Mouse (Mus musculus): ENCODE data around the gene Rock2. TPM values are rescaled to one million over a fixed set of nuclear protein-coding genes. Genes with fewer than 3 reads are reported as not detected.
"Not testable (repeated sequence)": the region's sequence is repeated elsewhere in the genome, so short reads cannot be mapped to it uniquely, and the experiment has no call there.

Rock2 gene
- polyA plus RNA-seq, 1 experiment from 2014 or later, result 13.5 TPM

DNA sequence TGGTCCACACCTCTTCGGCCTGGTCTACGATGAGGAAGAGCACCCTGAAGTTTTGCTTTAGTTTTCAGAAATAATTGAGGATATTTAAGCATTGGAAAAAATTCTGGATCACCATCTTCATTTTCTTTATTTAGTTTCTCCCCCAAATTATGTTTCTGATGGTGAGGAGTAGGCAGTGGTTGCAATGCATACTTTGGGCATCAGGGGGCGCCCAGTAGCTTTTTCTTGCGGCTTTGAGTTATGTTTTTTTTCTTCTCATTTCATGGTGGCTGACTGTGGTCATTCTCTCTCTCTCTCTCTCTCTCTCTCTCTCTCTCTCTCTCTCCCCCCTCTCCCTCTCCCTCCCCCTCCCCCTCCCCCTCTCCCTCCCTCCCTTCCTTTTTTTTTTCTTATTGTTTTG lies 123.8 kb downstream of the Rock2 start:
- Histone ChIP-seq H3K9ac (no peak overlapping the region), H3K4me3 (no peak overlapping the region), H3K9me3 (replicated peaks) (no peaks in the 10 kb centered on the region), H3K4me1 (no peaks in the 10 kb centered on the region), H3K4me2 (no peak overlapping the region), H3K27ac (no peak overlapping the region), H3K27me3 (no peaks in the 10 kb centered on the region), H3K36me3 (ENCODE audit: poor library complexity, severe bottlenecking) (no peaks in the 10 kb centered on the region)
- 31% methylated on average over 4 of the region's 4 CpGs for WGBS
- ATAC-seq, result no peak

DNA sequence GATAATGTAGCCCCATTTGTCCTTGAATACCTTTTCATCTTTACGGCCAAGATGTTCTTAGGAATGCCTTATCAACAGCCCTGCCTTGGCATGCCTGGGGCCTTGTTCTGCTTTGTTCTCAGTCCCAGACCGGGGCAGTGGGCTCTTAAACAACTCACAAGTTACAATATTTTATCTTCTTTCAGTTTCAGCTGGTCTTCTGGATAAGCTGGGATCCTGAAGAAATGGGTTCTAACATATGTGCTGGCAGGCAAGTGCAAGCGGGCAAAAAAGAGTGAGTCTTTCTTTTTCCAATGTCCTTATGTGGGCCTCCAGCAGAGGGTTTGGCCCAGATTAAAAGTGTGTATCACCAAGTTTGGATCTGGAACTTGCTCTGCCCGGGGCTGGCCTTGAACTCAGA lies 126.4 kb downstream of the Rock2 start:
- not testable (repeated sequence) for H3K36me3 ChIP-seq (ENCODE audit: poor library complexity, severe bottlenecking); H3K4me2 ChIP-seq; H3K9me3 ChIP-seq (replicated peaks); ATAC-seq; H3K9ac ChIP-seq; H3K4me3 ChIP-seq; H3K4me1 ChIP-seq; H3K27me3 ChIP-seq; H3K27ac ChIP-seq
- 95% methylated on average over 4 of the region's 4 CpGs for WGBS

DNA sequence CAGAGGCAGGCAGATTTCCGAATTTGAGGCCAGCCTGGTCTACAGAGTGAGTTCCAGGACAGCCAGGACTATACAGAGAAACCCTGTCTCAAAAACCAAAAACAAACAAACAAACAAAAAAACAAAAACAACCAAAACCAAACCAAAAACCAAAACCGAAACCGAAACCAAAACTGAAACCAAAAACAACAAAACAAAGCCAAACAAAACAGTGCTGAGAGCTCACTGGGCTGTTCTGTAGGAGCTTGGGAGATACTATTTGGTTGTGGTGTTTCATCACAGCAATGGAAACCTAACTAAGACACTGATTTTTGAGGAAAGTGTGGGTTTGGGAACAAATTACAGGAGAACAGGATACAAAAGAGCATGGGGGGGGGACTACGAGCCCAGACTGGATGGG lies 127.5 kb downstream of the Rock2 start:
- ATAC-seq, result no peak
- Histone ChIP-seq H3K4me1 (no peaks in the 10 kb centered on the region), H3K36me3 (ENCODE audit: poor library complexity, severe bottlenecking) (no peaks in the 10 kb centered on the region), H3K4me3 (no peak overlapping the region), H3K9me3 (replicated peaks) (no peaks in the 10 kb centered on the region), H3K27me3 (no peaks in the 10 kb centered on the region), H3K9ac (no peak overlapping the region), H3K27ac (no peak overlapping the region), H3K4me2 (no peak overlapping the region)
- 83% methylated on average over 4 of the region's 4 CpGs for WGBS

DNA sequence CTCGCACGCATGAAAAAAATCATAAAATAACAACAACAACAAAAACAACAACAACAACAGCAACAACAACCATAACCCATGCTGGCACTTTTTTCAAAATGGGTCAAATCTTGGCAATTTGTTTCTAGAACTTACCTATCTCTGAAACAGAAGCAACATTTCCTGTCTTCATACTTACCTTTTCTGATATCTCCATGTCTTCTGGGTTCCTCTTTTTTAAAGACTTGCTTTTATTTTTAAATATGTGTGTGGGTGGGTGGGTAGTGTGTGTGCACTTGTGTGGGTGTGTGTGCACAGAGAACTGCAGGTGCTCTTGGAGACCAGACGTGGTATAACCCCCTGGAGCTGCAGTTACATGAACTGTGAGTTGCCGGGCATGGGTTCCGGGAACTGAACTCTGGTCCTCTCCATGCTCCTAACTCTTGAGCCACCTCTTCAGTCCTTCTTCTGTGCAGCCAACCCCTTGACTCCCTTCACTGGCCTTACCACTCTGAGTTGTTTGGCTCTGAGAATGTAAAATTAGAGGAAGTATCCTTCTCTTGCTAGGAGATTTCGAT lies 129.9 kb downstream of the Rock2 start:
- Histone ChIP-seq H3K27ac (no peak overlapping the region), H3K9ac (no peak overlapping the region), H3K27me3 (no peaks in the 10 kb centered on the region), H3K4me3 (no peak overlapping the region), H3K9me3 (replicated peaks) (no peaks in the 10 kb centered on the region), H3K4me1 (no peaks in the 10 kb centered on the region), H3K4me2 (no peak overlapping the region), H3K36me3 (ENCODE audit: poor library complexity, severe bottlenecking) (no peaks in the 10 kb centered on the region)
- no peak for ATAC-seq
- WGBS, result 89% methylated on average over 6 of the region's 6 CpGs

DNA sequence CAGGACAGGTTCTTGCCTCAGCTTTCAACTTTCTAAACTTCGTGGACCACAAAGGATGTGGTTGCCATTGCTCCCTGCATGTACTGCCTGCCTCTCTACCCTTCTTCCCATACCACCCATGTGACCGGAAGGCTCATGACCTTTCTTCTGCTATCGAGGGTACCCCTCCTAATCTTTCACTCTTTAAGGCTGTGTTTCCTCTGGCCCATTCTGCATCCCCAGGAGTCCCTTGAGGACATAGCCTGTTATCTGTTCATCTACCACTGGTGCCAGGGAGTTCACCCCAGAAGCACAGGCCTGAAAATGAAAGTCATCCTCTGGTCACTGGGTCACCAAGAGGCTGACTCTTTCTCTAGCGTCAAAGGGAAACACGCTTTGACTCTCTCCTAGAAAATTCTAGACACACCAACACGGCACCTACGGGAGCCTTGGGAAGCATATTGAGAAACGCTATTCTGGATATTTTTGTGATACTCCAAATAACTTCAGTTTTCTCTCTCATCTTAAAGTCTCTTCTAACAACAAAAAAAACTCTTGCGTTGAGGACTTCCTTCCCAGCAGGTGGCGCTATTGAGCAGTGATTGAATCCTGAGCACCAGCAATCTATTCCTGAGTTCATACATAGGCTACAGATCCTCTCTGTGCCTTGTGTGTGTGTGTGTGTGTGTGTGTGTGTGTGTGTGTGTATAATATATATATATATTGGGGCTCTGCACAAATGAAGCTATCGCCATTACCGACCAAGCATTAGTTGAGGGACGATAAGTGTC lies 138.2 kb downstream of the Rock2 start:
- Histone ChIP-seq H3K27ac (no peak overlapping the region; the same call in 1 of the 2 replicates), H3K9me3 (replicated peaks) (no peaks in the 10 kb centered on the region), H3K4me1 (peaks cover 21% of the 10 kb centered on the region; the same call in 1 of the 2 replicates), H3K9ac (no peak overlapping the region), H3K4me2 (no peak overlapping the region), H3K36me3 (ENCODE audit: poor library complexity, severe bottlenecking) (no peaks in the 10 kb centered on the region), H3K27me3 (0 out of 2 replicates have a peak, but pooled peaks cover 3% of the 10 kb centered on the region), H3K4me3 (no peak overlapping the region)
- WGBS, result 40% methylated on average over 13 of the region's 13 CpGs
- ATAC-seq, result peak; percentile 77

DNA sequence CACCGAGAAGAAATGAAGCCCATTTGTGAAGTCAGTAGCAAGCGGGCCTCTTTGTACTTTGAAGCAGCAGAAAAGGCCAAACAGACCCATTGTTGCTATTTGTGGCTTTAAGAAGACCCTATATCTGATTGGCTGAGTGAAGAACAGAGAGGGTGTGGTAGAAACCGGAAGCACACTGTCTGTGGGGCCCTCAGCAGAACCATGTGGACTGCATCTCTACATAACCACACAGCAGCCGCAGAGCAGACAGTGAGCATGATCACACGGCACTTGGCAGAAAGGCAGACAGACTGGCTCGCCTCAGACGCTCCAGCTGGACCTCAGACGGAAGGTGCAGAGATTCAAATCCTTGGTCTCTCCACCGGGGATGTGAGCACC lies 138.8 kb downstream of the Rock2 start:
- Histone ChIP-seq H3K4me1 (peaks cover 21% of the 10 kb centered on the region; the same call in 1 of the 2 replicates), H3K4me2 (no peak overlapping the region), H3K36me3 (ENCODE audit: poor library complexity, severe bottlenecking) (no peaks in the 10 kb centered on the region), H3K9me3 (replicated peaks) (no peaks in the 10 kb centered on the region), H3K27me3 (0 out of 2 replicates have a peak, but pooled peaks cover 3% of the 10 kb centered on the region), H3K4me3 (no peak overlapping the region), H3K27ac (peak overlapping the region; percentile 35), H3K9ac (no peak overlapping the region)
- WGBS, result 73% methylated on average over 9 of the region's 9 CpGs
- ATAC-seq, result peak; percentile 65

DNA sequence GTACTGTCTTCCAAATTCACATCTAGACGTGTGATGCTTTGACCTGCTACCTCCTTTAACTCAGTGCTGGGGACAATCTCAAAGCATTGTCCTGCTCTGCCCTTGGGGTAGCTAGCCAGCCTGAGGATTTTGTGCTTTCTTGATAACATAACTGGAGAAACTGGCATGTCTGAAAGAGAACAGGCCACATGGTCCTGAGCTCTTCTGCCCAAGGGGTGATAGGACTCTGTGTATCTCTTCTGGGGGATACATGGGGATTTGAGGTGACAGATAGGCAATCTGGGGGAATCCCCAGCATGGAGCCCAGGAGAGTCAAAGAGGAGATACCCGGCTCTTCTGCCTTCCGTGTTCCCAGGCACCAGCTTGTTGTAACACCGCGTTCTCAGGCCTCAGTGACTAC lies 140.0 kb downstream of the Rock2 start:
- no peak overlapping the region for H3K9ac ChIP-seq
- H3K36me3 ChIP-seq (ENCODE audit: poor library complexity, severe bottlenecking), result no peaks in the 10 kb centered on the region
- peaks cover 21% of the 10 kb centered on the region; the same call in 1 of the 2 replicates for H3K4me1 ChIP-seq
- no peak overlapping the region for H3K27ac ChIP-seq
- no peak overlapping the region for H3K4me3 ChIP-seq
- ATAC-seq, result no peak
- H3K27me3 ChIP-seq, result 0 out of 2 replicates have a peak, but pooled peaks cover 3% of the 10 kb centered on the region
- no peak overlapping the region for H3K4me2 ChIP-seq
- WGBS, result 89% methylated on average over 5 of the region's 5 CpGs
- no peaks in the 10 kb centered on the region for H3K9me3 ChIP-seq (replicated peaks)

DNA sequence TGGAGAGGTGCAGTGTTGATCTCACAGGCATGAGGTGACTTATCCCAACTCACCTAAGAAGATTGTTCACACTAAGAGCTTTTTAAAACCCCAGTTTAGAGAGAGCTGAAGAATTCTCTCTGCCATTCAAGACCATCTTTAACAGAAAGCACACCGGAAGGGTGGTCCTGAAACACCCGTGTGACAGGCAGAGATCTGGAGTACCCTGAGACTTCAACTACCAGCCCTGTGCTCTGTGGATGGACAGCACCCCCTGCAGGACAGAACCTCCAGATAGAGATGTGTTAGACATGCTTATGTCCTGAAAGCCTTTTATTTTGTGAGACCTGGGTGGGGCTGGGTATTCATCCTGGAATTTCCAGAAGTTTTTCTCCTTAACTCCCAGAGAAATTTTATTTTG lies 140.4 kb downstream of the Rock2 start:
- H3K36me3 ChIP-seq (ENCODE audit: poor library complexity, severe bottlenecking), result no peaks in the 10 kb centered on the region
- no peak overlapping the region for H3K27ac ChIP-seq
- ATAC-seq, result no peak
- H3K9me3 ChIP-seq (replicated peaks), result no peaks in the 10 kb centered on the region
- peaks cover 21% of the 10 kb centered on the region; the same call in 1 of the 2 replicates for H3K4me1 ChIP-seq
- WGBS, result 75% methylated on average over 2 of the region's 2 CpGs
- 0 out of 2 replicates have a peak, but pooled peaks cover 3% of the 10 kb centered on the region for H3K27me3 ChIP-seq
- no peak overlapping the region for H3K9ac ChIP-seq
- H3K4me3 ChIP-seq, result no peak overlapping the region
- H3K4me2 ChIP-seq, result no peak overlapping the region

DNA sequence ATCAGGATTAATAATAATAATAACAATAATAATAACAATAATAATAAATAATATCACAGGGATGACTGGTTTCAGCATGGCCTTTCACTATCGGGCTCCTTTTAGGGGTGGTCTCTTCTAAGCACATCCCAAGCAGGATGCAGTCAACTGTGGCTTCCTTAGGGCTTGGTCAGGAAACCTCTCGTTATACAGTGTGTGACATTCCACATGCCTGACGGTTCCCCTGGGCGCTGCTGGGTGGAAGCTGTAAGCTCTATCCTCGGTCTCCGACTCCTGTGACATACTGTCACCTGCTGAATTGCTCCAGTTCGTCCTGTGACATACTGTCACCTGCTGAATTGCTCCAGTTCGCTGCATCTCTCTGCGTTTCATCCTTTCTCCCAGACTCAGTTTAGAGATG lies 141.8 kb downstream of the Rock2 start:
- WGBS, result 57% methylated on average over 9 of the region's 9 CpGs
- peaks cover 21% of the 10 kb centered on the region; the same call in 1 of the 2 replicates for H3K4me1 ChIP-seq
- H3K4me3 ChIP-seq, result no peak overlapping the region
- no peak overlapping the region for H3K27ac ChIP-seq
- no peaks in the 10 kb centered on the region for H3K27me3 ChIP-seq
- no peak for ATAC-seq
- no peaks in the 10 kb centered on the region for H3K9me3 ChIP-seq (replicated peaks)
- no peaks in the 10 kb centered on the region for H3K36me3 ChIP-seq (ENCODE audit: poor library complexity, severe bottlenecking)
- H3K4me2 ChIP-seq, result no peak overlapping the region
- no peak overlapping the region for H3K9ac ChIP-seq

DNA sequence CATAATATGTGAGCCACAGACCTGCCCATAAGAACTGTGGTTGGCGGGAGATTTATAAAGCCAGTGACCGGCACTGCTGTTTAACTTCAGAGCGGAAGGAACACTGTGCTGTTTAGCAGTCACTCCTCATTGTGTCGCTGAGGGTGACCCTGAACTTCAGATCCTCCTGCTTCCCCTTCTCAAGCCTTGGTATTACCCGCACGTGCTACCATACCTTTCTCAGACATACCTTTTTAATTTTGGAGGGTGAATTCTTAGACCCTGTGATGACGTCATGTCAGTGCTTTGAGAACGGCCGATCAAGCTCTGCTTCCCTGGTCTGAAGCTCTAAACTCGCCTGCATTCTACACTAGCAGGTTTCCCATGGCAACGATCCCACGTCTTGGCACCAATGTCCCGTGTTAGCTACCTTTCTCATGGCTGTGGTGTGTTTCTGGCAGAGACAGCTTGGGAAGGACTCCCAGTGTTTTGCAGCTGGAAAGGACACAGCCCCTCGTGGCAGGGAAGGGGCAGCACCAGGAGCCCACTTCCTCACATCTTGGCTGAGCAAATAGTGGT lies 142.4 kb downstream of the Rock2 start:
- no peaks in the 10 kb centered on the region for H3K27me3 ChIP-seq
- no peak overlapping the region for H3K4me3 ChIP-seq
- no peak for ATAC-seq
- H3K9me3 ChIP-seq (replicated peaks), result no peaks in the 10 kb centered on the region
- peaks cover 21% of the 10 kb centered on the region; the same call in 1 of the 2 replicates for H3K4me1 ChIP-seq
- no peak overlapping the region for H3K9ac ChIP-seq
- 59% methylated on average over 14 of the region's 14 CpGs for WGBS
- no peak overlapping the region for H3K4me2 ChIP-seq
- no peak overlapping the region for H3K27ac ChIP-seq
- H3K36me3 ChIP-seq (ENCODE audit: poor library complexity, severe bottlenecking), result no peaks in the 10 kb centered on the region

Measured in forebrain, embryonic 13.5 days (tissue).